In genomic region chr17:29120666-29121065, GRCm38 (mm10) we compare ENCODE assay signal across 13 mouse cellular contexts. TPM values are rescaled to one million over a fixed set of nuclear protein-coding genes. Genes with fewer than 3 reads are reported as not detected.
DNase-seq lines count a peak whose midpoint lies in the region; ATAC-seq and TF ChIP-seq lines count a peak whose summit lies in the region.
"Had no signal": no experiment of that assay in that cellular context is flagged by ENCODE, and none has a peak within 500 bp of the region (broad histone marks: within the 10 kb centered on the region; RNA-seq: fewer than 3 reads in every experiment).

No protein-coding gene starts in this region.

- H3K9me3 ChIP-seq in hindbrain, postnatal 0 days (ENCODE audit: low read length), result no peaks in the 10 kb centered on the region
- H3K9me3 ChIP-seq in hindbrain, embryonic 11.5 days (ENCODE audit: control insufficient read depth, low read length), result no peaks in the 10 kb centered on the region
- H3K9me3 ChIP-seq: limb, embryonic 12.5 days; midbrain, embryonic 12.5 days had no signal

- H3K4me3 ChIP-seq in hindbrain, postnatal 0 days (ENCODE audit: low read length), result no peak overlapping the region
- H3K4me3 ChIP-seq in hindbrain, embryonic 11.5 days (ENCODE audit: low read depth, low read length), result no peak overlapping the region
- H3K4me3 ChIP-seq: limb, embryonic 12.5 days; midbrain, embryonic 12.5 days had no signal

- 50% methylated on average over 12 of the region's 12 CpGs for WGBS in hindbrain, postnatal 0 days
- WGBS in hindbrain, embryonic 11.5 days, result 60% methylated on average over 12 of the region's 12 CpGs

- no peak for TF ChIP-seq CTCF in hindbrain, postnatal 0 days (IDR thresholded peaks at IDR 0.05; ENCODE audit: low read depth)

- H3K9ac ChIP-seq in hindbrain, postnatal 0 days (replicated peaks; ENCODE audit: low read length), result no peak overlapping the region
- no peak overlapping the region for H3K9ac ChIP-seq in hindbrain, embryonic 11.5 days (ENCODE audit: low read depth, low read length)
- H3K9ac ChIP-seq: limb, embryonic 12.5 days; liver, postnatal 0 days; midbrain, embryonic 12.5 days had no signal

- no peak overlapping the region for H3K4me2 ChIP-seq in hindbrain, postnatal 0 days (ENCODE audit: low read depth, low read length)
- no peak overlapping the region for H3K4me2 ChIP-seq in hindbrain, embryonic 11.5 days (replicated peaks; ENCODE audit: low read depth, low read length)
- H3K4me2 ChIP-seq: limb, embryonic 12.5 days; midbrain, embryonic 12.5 days had no signal

- peak; percentile 42 for DNase-seq in adrenal gland, postnatal 14 days
- no peak for DNase-seq in adrenal gland, postnatal 25 days
- peak; percentile 26 for DNase-seq in hindbrain, postnatal 0 days (ENCODE audit: low spot score)
- DNase-seq in hindbrain, embryonic 11.5 days (ENCODE audit: low spot score), result no peak
- DNase-seq in right cerebral cortex, postnatal 4 days, result peak; percentile 1
- no peak for DNase-seq in right cerebral cortex, postnatal 25 days
- DNase-seq in lung, postnatal 14 days, result peak; percentile 64
- DNase-seq: cerebellum, adult 18-20 months; liver, postnatal 0 days had no signal

- no peaks in the 10 kb centered on the region for H3K4me1 ChIP-seq in hindbrain, postnatal 0 days (ENCODE audit: insufficient read depth, low read length)
- H3K4me1 ChIP-seq in hindbrain, embryonic 11.5 days (replicated peaks; ENCODE audit: control insufficient read depth, insufficient read depth, low read length), result no peaks in the 10 kb centered on the region
- H3K4me1 ChIP-seq: midbrain, embryonic 12.5 days had no signal

- H3K36me3 ChIP-seq in hindbrain, postnatal 0 days (ENCODE audit: insufficient read depth, low read length), result no peaks in the 10 kb centered on the region
- no peaks in the 10 kb centered on the region for H3K36me3 ChIP-seq in hindbrain, embryonic 11.5 days (ENCODE audit: control insufficient read depth, insufficient read depth, low read length)
- H3K36me3 ChIP-seq: limb, embryonic 12.5 days; midbrain, embryonic 12.5 days had no signal

- H3K27me3 ChIP-seq in hindbrain, postnatal 0 days (ENCODE audit: insufficient read depth, low read length), result no peaks in the 10 kb centered on the region
- no peaks in the 10 kb centered on the region for H3K27me3 ChIP-seq in hindbrain, embryonic 11.5 days (ENCODE audit: control insufficient read depth, insufficient read depth, low read length)
- H3K27me3 ChIP-seq: midbrain, embryonic 12.5 days had no signal

- no peak for ATAC-seq in hindbrain, postnatal 0 days
- ATAC-seq in hindbrain, embryonic 11.5 days (ENCODE audit: low FRiP score), result no peak
- ATAC-seq in megakaryocyte, adult 5-6 weeks (ENCODE audit: poor library complexity, severe bottlenecking), result no peak
- ATAC-seq: intestine, postnatal 0 days; liver, postnatal 0 days had no signal

- H3K27ac ChIP-seq in hindbrain, postnatal 0 days, result no peak overlapping the region
- H3K27ac ChIP-seq in hindbrain, embryonic 11.5 days (ENCODE audit: low read depth, low read length), result no peak overlapping the region
- H3K27ac ChIP-seq: limb, embryonic 12.5 days; midbrain, embryonic 12.5 days had no signal

RNA-seq across cellular contexts. Expression of gene Rab44, which starts 6.7 kb away (rescaled TPM):
- 0.33 and 0.38 TPM in 2 replicates for total RNA-seq in adrenal gland, postnatal 14 days (2021)
- total RNA-seq in adrenal gland, postnatal 25 days (2021), result 0.30 and 0.86 TPM in 2 replicates
- total RNA-seq in hindbrain, postnatal 0 days (2014; rRNA removed), result 1.2 TPM in 2 replicates
- polyA plus RNA-seq in hindbrain, postnatal 0 days (2015; fragmentation: Nextera tagmentation; extraction: Ambion mirVana), result 0.05 and 0.20 TPM in 2 replicates
- polyA plus RNA-seq in hindbrain, embryonic 11.5 days (2014; fragmentation: Nextera tagmentation; extraction: Ambion mirVana), result 0.45 TPM in 1 of 2 replicates, not detected in the other
- 52.2 and 62.4 TPM in 2 replicates for total RNA-seq in megakaryocyte, adult 5-6 weeks (2015)
- total RNA-seq in megakaryocyte, adult 5-6 weeks (2017), result 104 and 105 TPM in 2 replicates

RNA-seq across cellular contexts. Expression of gene Cdkn1a, which starts 29.9 kb away (rescaled TPM):
- 126 and 202 TPM in 2 replicates for total RNA-seq in adrenal gland, postnatal 14 days (2021)
- 8.9 and 23.4 TPM in 2 replicates for total RNA-seq in adrenal gland, postnatal 25 days (2021)
- total RNA-seq in hindbrain, postnatal 0 days (2014; rRNA removed), result 48.9 and 50.0 TPM in 2 replicates
- 242 and 257 TPM in 2 replicates for polyA plus RNA-seq in hindbrain, postnatal 0 days (2015; fragmentation: Nextera tagmentation; extraction: Ambion mirVana)
- polyA plus RNA-seq in hindbrain, embryonic 11.5 days (2014; fragmentation: Nextera tagmentation; extraction: Ambion mirVana), result 33.4 and 36.8 TPM in 2 replicates
- 19.9 and 22.6 TPM in 2 replicates for total RNA-seq in megakaryocyte, adult 5-6 weeks (2015)
- 3.7 and 5.8 TPM in 2 replicates for total RNA-seq in megakaryocyte, adult 5-6 weeks (2017)

Comparison
In these comparisons a context has a peak if more than half of its experiments do, and no peak if none do; other contexts are left out.
1. DNase-seq: peak in adrenal gland, postnatal 14 days (single experiment), hindbrain, postnatal 0 days (single experiment), right cerebral cortex, postnatal 4 days (single experiment) and lung, postnatal 14 days (single experiment); none in adrenal gland, postnatal 25 days (single experiment), hindbrain, embryonic 11.5 days (single experiment) and right cerebral cortex, postnatal 25 days (single experiment).
2. RNA of gene Rab44, which starts 6.7 kb away (total RNA-seq): 52.2 to 105 TPM in megakaryocyte, adult 5-6 weeks; 1.2 TPM in hindbrain, postnatal 0 days, 0.33 to 0.38 TPM in adrenal gland, postnatal 14 days and 0.30 to 0.86 TPM in adrenal gland, postnatal 25 days; every median in the first group is over 10 times any median in the second.